Mouse (Mus musculus) adrenal gland, postnatal 4 days (tissue): ENCODE data around the gene Gm20894. TPM values are rescaled to one million over a fixed set of nuclear protein-coding genes. Genes with fewer than 3 reads are reported as not detected.
"Not testable (repeated sequence)": the region's sequence is repeated elsewhere in the genome, so short reads cannot be mapped to it uniquely, and the experiment has no call there.

ENCODE experiments used
- DNase-seq, 2 experiments: peaks; one replicate each; pipeline ENCODE4 v3.0.0; 2021 to 2022; ENCODE audit warnings: low spot score in 2 of 2, mixed read lengths in 2 of 2
- long read RNA-seq, 2 experiments: library from polyadenylated mRNA; stranded (forward); transcript quantifications; one replicate each; pipeline ENCODE4 v2.0.0; 2021
- total RNA-seq, 2 experiments: library from RNA; stranded (reverse); gene quantifications; 2 replicates each; pipeline ENCODE4 v1.2.3; 2021

Gm20894 gene
- not detected for total RNA-seq
- long read RNA-seq, experiment 1, result 0 reads
- long read RNA-seq, experiment 2, result 0 reads

- not testable (repeated sequence) for DNase-seq
These were observed at the start of gene Gm20894 for GRCm38 (mm10) chrY:28271412-28271811. Gm20894 (minus strand) TSS chrY:28271512.
